Mouse (Mus musculus) small intestine, adult 2 months (tissue): Measurements from ENCODE around the gene R3hdm2. TPM values are rescaled to one million over a fixed set of nuclear protein-coding genes. Genes with fewer than 3 reads are reported as not detected.
A peak's percentile ranks its signal among the peaks of the same experiment; 100 is the strongest.

Source experiments
- H3K27ac ChIP-seq: fragments of 200-500 bp; 2 replicates; pipeline ENCODE4 v1.5.1; 2012; ENCODE audit warnings: low read depth, low read length, control low read depth, inconsistent platforms; ENCODE audit not compliant: insufficient read depth
- H3K27me3 ChIP-seq: fragments of 200-500 bp; 2 replicates; pipeline ENCODE4 v1.6.1; 2012; ENCODE audit warnings: mild to moderate bottlenecking, moderate library complexity, low read length, inconsistent platforms; ENCODE audit not compliant: control insufficient read depth, insufficient read depth
- H3K36me3 ChIP-seq: fragments of 200-500 bp; 2 replicates; pipeline ENCODE4 v1.6.1; 2012; ENCODE audit warnings: mild to moderate bottlenecking, low read length, control low read depth, inconsistent platforms; ENCODE audit not compliant: control insufficient read depth, insufficient read depth
- H3K4me1 ChIP-seq: fragments of 200-500 bp; 2 replicates; pipeline ENCODE4 v1.6.1; 2012; ENCODE audit warnings: low read length, inconsistent platforms, mixed read lengths; ENCODE audit not compliant: control insufficient read depth, insufficient read depth, insufficient read length
- H3K4me3 ChIP-seq: fragments of 200-500 bp; 2 replicates; pipeline ENCODE4 v1.5.1; 2012; ENCODE audit warnings: low read depth, mild to moderate bottlenecking, control low read depth, inconsistent platforms, low read length, moderate library complexity
- CTCF ChIP-seq: fragments of 200-500 bp; IDR thresholded peaks from 2 replicates; pipeline ENCODE4 v1.5.1; 2012; ENCODE audit warnings: low read depth, mild to moderate bottlenecking, control low read depth, inconsistent platforms, low read length, moderate library complexity, mixed read lengths; ENCODE audit not compliant: insufficient replicate concordance, insufficient read length; ENCODE audit errors: extremely low read depth
- POLR2A ChIP-seq: fragments of 200-500 bp; IDR thresholded peaks from 2 replicates; pipeline ENCODE4 v1.6.1; 2012; ENCODE audit warnings: low read depth, mild to moderate bottlenecking, control low read depth, inconsistent platforms, low read length, moderate library complexity
- WGBS: fragments of 180-500 bp; shearing (Covaris S2); methylation state at CpG from one replicate; pipeline ENCODE4 v1.1.7; 2018; 5-methylcytosine and 5-hydroxymethylcytosine counted together
- polyA plus RNA-seq: library from polyadenylated mRNA; depleted of rRNA; stranded (reverse); fragments of >200 nt; gene quantifications from 2 replicates; pipeline ENCODE4 v1.2.3, GENCODE M21; 2012

Gene R3hdm2
- polyA plus RNA-seq, 1 experiment = 103 TPM

GRCm38 (mm10) chr10:127526048-127526447 lies 145.9 kb downstream of the R3hdm2 start:
- WGBS = 1% methylated on average over 26 of the region's 26 CpGs
- Histone ChIP-seq H3K36me3 (no peaks in the 10 kb centered on the region), H3K27ac (no peak overlapping the region), H3K27me3 (peaks cover 68% of the 10 kb centered on the region), H3K4me1 (peaks cover 6% of the 10 kb centered on the region), H3K4me3 (peak overlapping the region; percentile 38; the same call in 1 of the 2 replicates)
- TF ChIP-seq POLR2A (no peak), CTCF (no peak)

GRCm38 (mm10) chr10:127526681-127527080 lies 146.6 kb downstream of the R3hdm2 start:
- Histone ChIP-seq H3K4me1 (peaks cover 6% of the 10 kb centered on the region; the same call in 1 of the 2 replicates), H3K27ac (no peak overlapping the region), H3K4me3 (peak overlapping the region; percentile 38), H3K36me3 (no peaks in the 10 kb centered on the region), H3K27me3 (peaks cover 74% of the 10 kb centered on the region)
- no peak for TF ChIP-seq POLR2A
- no peak; the same call in 1 of the 2 replicates for TF ChIP-seq CTCF
- WGBS = under 1% methylated on average over 26 of the region's 26 CpGs

- Histone ChIP-seq H3K4me1 (peaks cover 6% of the 10 kb centered on the region; the same call in 1 of the 2 replicates), H3K4me3 (no peak overlapping the region), H3K36me3 (no peaks in the 10 kb centered on the region), H3K27me3 (peaks cover 81% of the 10 kb centered on the region), H3K27ac (no peak overlapping the region)
- 15% methylated on average over 17 of the region's 17 CpGs for WGBS
- TF ChIP-seq CTCF (no peak), POLR2A (no peak)
These were observed 147.4 kb downstream of the R3hdm2 start for GRCm38 (mm10) chr10:127527481-127527880.

- TF ChIP-seq CTCF (no peak), POLR2A (no peak)
- peaks cover 90% of the 10 kb centered on the region for H3K27me3 ChIP-seq
- H3K27ac ChIP-seq = no peak overlapping the region
- peaks cover 18% of the 10 kb centered on the region for H3K4me1 ChIP-seq
- no peaks in the 10 kb centered on the region for H3K36me3 ChIP-seq
- WGBS = 4% methylated on average over 23 of the region's 25 CpGs
- H3K4me3 ChIP-seq = no peak overlapping the region
These were observed 150.8 kb downstream of the R3hdm2 start for GRCm38 (mm10) chr10:127530945-127531344.

GRCm38 (mm10) chr10:127531548-127531947 lies 151.4 kb downstream of the R3hdm2 start:
- H3K36me3 ChIP-seq = no peaks in the 10 kb centered on the region
- H3K27ac ChIP-seq = no peak overlapping the region
- peaks cover 15% of the 10 kb centered on the region for H3K4me1 ChIP-seq
- 15% methylated on average over 4 of the region's 4 CpGs for WGBS
- H3K4me3 ChIP-seq = no peak overlapping the region
- H3K27me3 ChIP-seq = peaks cover 85% of the 10 kb centered on the region
- TF ChIP-seq POLR2A = no peak

- Histone ChIP-seq H3K4me1 (peaks cover 12% of the 10 kb centered on the region), H3K36me3 (peaks cover 5% of the 10 kb centered on the region; the same call in 1 of the 2 replicates), H3K27ac (no peak within 1 kb of the TSS), H3K27me3 (peaks cover 62% of the 10 kb centered on the region), H3K4me3 (peak within 1 kb of the TSS; percentile 52)
- TF ChIP-seq CTCF (no peak), POLR2A (no peak)
- WGBS = under 1% methylated on average over 68 of the region's 78 CpGs
These were observed 154.2 kb downstream of the R3hdm2 start, which contains the start of gene Nxph4 for GRCm38 (mm10) chr10:127534036-127534928. Nxph4 (minus strand) TSS chr10:127534559.

GRCm38 (mm10) chr10:127534929-127535384 lies 154.8 kb downstream of the R3hdm2 start:
- Histone ChIP-seq H3K4me1 (peaks cover 12% of the 10 kb centered on the region), H3K27me3 (peaks cover 56% of the 10 kb centered on the region), H3K27ac (no peak overlapping the region), H3K4me3 (peak overlapping the region; percentile 39), H3K36me3 (peaks cover 9% of the 10 kb centered on the region)
- TF ChIP-seq CTCF (no peak), POLR2A (no peak)
- WGBS = 3% methylated on average over 30 of the region's 30 CpGs
